Mouse (Mus musculus): ENCODE data around the gene Olfr1254. TPM values are rescaled to one million over a fixed set of nuclear protein-coding genes. Genes with fewer than 3 reads are reported as not detected.

Olfr1254 gene
- not detected in 2 replicates for polyA plus RNA-seq (2014; fragmentation: Nextera tagmentation; extraction: Ambion mirVana)

- H3K4me3 ChIP-seq (ENCODE audit: low read depth, low read length), result no peak within 1 kb of the TSS
- no peaks in the 10 kb centered on the region for H3K27me3 ChIP-seq (ENCODE audit: insufficient read depth, low read length)
- no peak for TF ChIP-seq CTCF (IDR thresholded peaks at IDR 0.05; ENCODE audit: low read depth)
- H3K27ac ChIP-seq (ENCODE audit: low read depth), result no peak within 1 kb of the TSS
- H3K9me3 ChIP-seq (ENCODE audit: low read depth, low read length), result no peaks in the 10 kb centered on the region
- no peaks in the 10 kb centered on the region for H3K36me3 ChIP-seq (ENCODE audit: insufficient read depth)
- ATAC-seq (ENCODE audit: insufficient read depth) (no peak), DNase-seq (no peak)
- no peaks in the 10 kb centered on the region for H3K4me1 ChIP-seq (ENCODE audit: insufficient read depth)
- no peak within 1 kb of the TSS for H3K4me2 ChIP-seq
- no peak within 1 kb of the TSS for H3K9ac ChIP-seq
Measured at GRCm38 (mm10) chr2:89793519-89793918, at the start of gene Olfr1254. TSS of gene Olfr1254 (minus strand) at chr2:89793619.

GRCm38 (mm10) chr2:89841455-89841854, 48.0 kb upstream of the Olfr1254 start, which contains the start of gene Olfr1256:
TSS of gene Olfr1256 (minus strand) at chr2:89841555.
- no peaks in the 10 kb centered on the region for H3K27me3 ChIP-seq (ENCODE audit: insufficient read depth, low read length)
- no peak for TF ChIP-seq CTCF (IDR thresholded peaks at IDR 0.05; ENCODE audit: low read depth)
- H3K9me3 ChIP-seq (ENCODE audit: low read depth, low read length), result no peaks in the 10 kb centered on the region
- H3K27ac ChIP-seq (ENCODE audit: low read depth), result no peak within 1 kb of the TSS
- H3K4me3 ChIP-seq (ENCODE audit: low read depth, low read length), result no peak within 1 kb of the TSS
- WGBS, result 53% methylated on average over 2 of the region's 2 CpGs
- ATAC-seq (ENCODE audit: insufficient read depth), result no peak
- H3K4me2 ChIP-seq, result no peak within 1 kb of the TSS
- no peaks in the 10 kb centered on the region for H3K4me1 ChIP-seq (ENCODE audit: insufficient read depth)
- no peak for DNase-seq
- no peak within 1 kb of the TSS for H3K9ac ChIP-seq
- no peaks in the 10 kb centered on the region for H3K36me3 ChIP-seq (ENCODE audit: insufficient read depth)

GRCm38 (mm10) chr2:89820216-89820615, 26.8 kb upstream of the Olfr1254 start:
- no peaks in the 10 kb centered on the region for H3K4me1 ChIP-seq (ENCODE audit: insufficient read depth)
- H3K36me3 ChIP-seq (ENCODE audit: insufficient read depth), result no peaks in the 10 kb centered on the region
- H3K9me3 ChIP-seq (ENCODE audit: low read depth, low read length), result no peaks in the 10 kb centered on the region
- no peak overlapping the region for H3K27ac ChIP-seq (ENCODE audit: low read depth)
- no peak overlapping the region for H3K4me3 ChIP-seq (ENCODE audit: low read depth, low read length)
- DNase-seq (no peak), ATAC-seq (ENCODE audit: insufficient read depth) (no peak)
- no peak overlapping the region for H3K9ac ChIP-seq
- 84% methylated on average over 1 of the region's 1 CpGs for WGBS
- no peak overlapping the region for H3K4me2 ChIP-seq
- H3K27me3 ChIP-seq (ENCODE audit: insufficient read depth, low read length), result no peaks in the 10 kb centered on the region
- no peak for TF ChIP-seq CTCF (IDR thresholded peaks at IDR 0.05; ENCODE audit: low read depth)

- no peak within 1 kb of the TSS for H3K27ac ChIP-seq (ENCODE audit: low read depth)
- ATAC-seq (ENCODE audit: insufficient read depth), result no peak
- no peak within 1 kb of the TSS for H3K4me2 ChIP-seq
- H3K4me1 ChIP-seq (ENCODE audit: insufficient read depth), result no peaks in the 10 kb centered on the region
- 66% methylated on average over 3 of the region's 3 CpGs for WGBS
- DNase-seq, result no peak
- H3K9ac ChIP-seq, result no peak within 1 kb of the TSS
- no peak for TF ChIP-seq CTCF (IDR thresholded peaks at IDR 0.05; ENCODE audit: low read depth)
- H3K4me3 ChIP-seq (ENCODE audit: low read depth, low read length), result no peak within 1 kb of the TSS
- H3K9me3 ChIP-seq (ENCODE audit: low read depth, low read length), result no peaks in the 10 kb centered on the region
- H3K36me3 ChIP-seq (ENCODE audit: insufficient read depth), result no peaks in the 10 kb centered on the region
- H3K27me3 ChIP-seq (ENCODE audit: insufficient read depth, low read length), result no peaks in the 10 kb centered on the region
Measured at GRCm38 (mm10) chr2:89811751-89812150, 18.3 kb upstream of the Olfr1254 start, which contains the start of gene Olfr1255. TSS of gene Olfr1255 (plus strand) at chr2:89812051.

- no peak for TF ChIP-seq CTCF (IDR thresholded peaks at IDR 0.05; ENCODE audit: low read depth)
- no peaks in the 10 kb centered on the region for H3K9me3 ChIP-seq (ENCODE audit: low read depth, low read length)
- H3K36me3 ChIP-seq (ENCODE audit: insufficient read depth), result no peaks in the 10 kb centered on the region
- DNase-seq, result no peak
- 77% methylated on average over 2 of the region's 2 CpGs for WGBS
- H3K4me1 ChIP-seq (ENCODE audit: insufficient read depth), result no peaks in the 10 kb centered on the region
- no peaks in the 10 kb centered on the region for H3K27me3 ChIP-seq (ENCODE audit: insufficient read depth, low read length)
- H3K4me2 ChIP-seq, result no peak overlapping the region
- H3K4me3 ChIP-seq (ENCODE audit: low read depth, low read length), result no peak overlapping the region
- ATAC-seq (ENCODE audit: insufficient read depth), result no peak
- H3K9ac ChIP-seq, result no peak overlapping the region
- H3K27ac ChIP-seq (ENCODE audit: low read depth), result no peak overlapping the region
Measured at GRCm38 (mm10) chr2:89810751-89811150, 17.3 kb upstream of the Olfr1254 start.

- no peaks in the 10 kb centered on the region for H3K27me3 ChIP-seq (ENCODE audit: insufficient read depth, low read length)
- no peak for TF ChIP-seq CTCF (IDR thresholded peaks at IDR 0.05; ENCODE audit: low read depth)
Measured at GRCm38 (mm10) chr2:89799583-89799982, 6.2 kb upstream of the Olfr1254 start.

GRCm38 (mm10) chr2:89756990-89757389, 36.4 kb downstream of the Olfr1254 start, which contains the start of gene Olfr1253:
TSS of gene Olfr1253 (minus strand) at chr2:89757090.
- no peak for TF ChIP-seq CTCF (IDR thresholded peaks at IDR 0.05; ENCODE audit: low read depth)
- H3K4me3 ChIP-seq (ENCODE audit: low read depth, low read length), result no peak within 1 kb of the TSS
- no peak within 1 kb of the TSS for H3K4me2 ChIP-seq
- H3K4me1 ChIP-seq (ENCODE audit: insufficient read depth), result no peaks in the 10 kb centered on the region
- WGBS, result 85% methylated on average over 1 of the region's 1 CpGs
- H3K9ac ChIP-seq, result no peak within 1 kb of the TSS
- ATAC-seq (ENCODE audit: insufficient read depth), result no peak
- no peaks in the 10 kb centered on the region for H3K27me3 ChIP-seq (ENCODE audit: insufficient read depth, low read length)
- no peak for DNase-seq
- H3K27ac ChIP-seq (ENCODE audit: low read depth), result no peak within 1 kb of the TSS
- no peaks in the 10 kb centered on the region for H3K36me3 ChIP-seq (ENCODE audit: insufficient read depth)
- H3K9me3 ChIP-seq (ENCODE audit: low read depth, low read length), result no peaks in the 10 kb centered on the region

More at GRCm38 (mm10) chr2:89799583-89799982, 6.2 kb upstream of the Olfr1254 start:
- no peak overlapping the region for H3K9ac ChIP-seq
- 88% methylated on average over 3 of the region's 3 CpGs for WGBS
- no peak overlapping the region for H3K4me3 ChIP-seq (ENCODE audit: low read depth, low read length)
- no peaks in the 10 kb centered on the region for H3K4me1 ChIP-seq (ENCODE audit: insufficient read depth)
- H3K9me3 ChIP-seq (ENCODE audit: low read depth, low read length), result no peaks in the 10 kb centered on the region
- no peak for ATAC-seq (ENCODE audit: insufficient read depth)
- H3K4me2 ChIP-seq, result no peak overlapping the region
- no peaks in the 10 kb centered on the region for H3K36me3 ChIP-seq (ENCODE audit: insufficient read depth)
- DNase-seq, result no peak
- H3K27ac ChIP-seq (ENCODE audit: low read depth), result no peak overlapping the region

Other genes starting within 250 kb of the Olfr1254 start
- gene Olfr1245, start 215.2 kb downstream of the Olfr1254 start, polyA plus RNA-seq (2014; fragmentation: Nextera tagmentation; extraction: Ambion mirVana), result not detected in 2 replicates
- not detected in 2 replicates for gene Olfr1246, start 200.5 kb downstream of the Olfr1254 start, polyA plus RNA-seq (2014; fragmentation: Nextera tagmentation; extraction: Ambion mirVana)
- gene Olfr1247, start 179.5 kb downstream of the Olfr1254 start, polyA plus RNA-seq (2014; fragmentation: Nextera tagmentation; extraction: Ambion mirVana), result not detected in 2 replicates
- not detected in 2 replicates for gene Olfr1248, start 175.4 kb downstream of the Olfr1254 start, polyA plus RNA-seq (2014; fragmentation: Nextera tagmentation; extraction: Ambion mirVana)
- gene Olfr1249, start 158.6 kb downstream of the Olfr1254 start, polyA plus RNA-seq (2014; fragmentation: Nextera tagmentation; extraction: Ambion mirVana), result not detected in 2 replicates
- not detected in 2 replicates for gene Olfr1250, start 132.2 kb downstream of the Olfr1254 start, polyA plus RNA-seq (2014; fragmentation: Nextera tagmentation; extraction: Ambion mirVana)
- gene Olfr1251, start 121.7 kb downstream of the Olfr1254 start, polyA plus RNA-seq (2014; fragmentation: Nextera tagmentation; extraction: Ambion mirVana), result not detected in 2 replicates
- gene Olfr1252, start 68.6 kb downstream of the Olfr1254 start, polyA plus RNA-seq (2014; fragmentation: Nextera tagmentation; extraction: Ambion mirVana), result not detected in 2 replicates
- not detected in 2 replicates for gene Olfr1253, start 36.5 kb downstream of the Olfr1254 start, polyA plus RNA-seq (2014; fragmentation: Nextera tagmentation; extraction: Ambion mirVana)
- gene Olfr1255, start 18.4 kb upstream of the Olfr1254 start, polyA plus RNA-seq (2014; fragmentation: Nextera tagmentation; extraction: Ambion mirVana), result not detected in 2 replicates
- gene Olfr1256, start 47.9 kb upstream of the Olfr1254 start, polyA plus RNA-seq (2014; fragmentation: Nextera tagmentation; extraction: Ambion mirVana), result not detected in 2 replicates
- not detected in 2 replicates for gene Olfr48, start 54.6 kb upstream of the Olfr1254 start, polyA plus RNA-seq (2014; fragmentation: Nextera tagmentation; extraction: Ambion mirVana)
- gene Olfr1257, start 84.8 kb upstream of the Olfr1254 start, polyA plus RNA-seq (2014; fragmentation: Nextera tagmentation; extraction: Ambion mirVana), result not detected in 2 replicates
- not detected in 2 replicates for gene Olfr1258, start 133.7 kb upstream of the Olfr1254 start, polyA plus RNA-seq (2014; fragmentation: Nextera tagmentation; extraction: Ambion mirVana)
- gene Olfr1259, start 155.0 kb upstream of the Olfr1254 start, polyA plus RNA-seq (2014; fragmentation: Nextera tagmentation; extraction: Ambion mirVana), result not detected in 2 replicates
- not detected in 2 replicates for gene Olfr1260, start 180.7 kb upstream of the Olfr1254 start, polyA plus RNA-seq (2014; fragmentation: Nextera tagmentation; extraction: Ambion mirVana)
- not detected in 2 replicates for gene Olfr1261, start 197.6 kb upstream of the Olfr1254 start, polyA plus RNA-seq (2014; fragmentation: Nextera tagmentation; extraction: Ambion mirVana)
- gene Olfr1262, start 206.5 kb upstream of the Olfr1254 start, polyA plus RNA-seq (2014; fragmentation: Nextera tagmentation; extraction: Ambion mirVana), result not detected in 2 replicates
- gene Olfr1263, start 218.5 kb upstream of the Olfr1254 start, polyA plus RNA-seq (2014; fragmentation: Nextera tagmentation; extraction: Ambion mirVana), result not detected in 2 replicates
- gene Olfr1264, start 232.0 kb upstream of the Olfr1254 start, polyA plus RNA-seq (2014; fragmentation: Nextera tagmentation; extraction: Ambion mirVana), result not detected in 2 replicates
- not detected in 2 replicates for gene Olfr1265, start 241.7 kb upstream of the Olfr1254 start, polyA plus RNA-seq (2014; fragmentation: Nextera tagmentation; extraction: Ambion mirVana)